Comparison of ENCODE assay signal across 12 mouse cellular contexts in genomic region chr4:72069111-72069534, GRCm38 (mm10).
DNase-seq lines count a peak whose midpoint lies in the region; ATAC-seq and TF ChIP-seq lines count a peak whose summit lies in the region.
"Had no signal": no experiment of that assay in that cellular context is flagged by ENCODE, and none has a peak within 500 bp of the region (broad histone marks: within the 10 kb centered on the region; RNA-seq: fewer than 3 reads in every experiment).

No protein-coding gene starts in this region.

- H3K4me2 ChIP-seq in forebrain, embryonic 12.5 days, result no peak overlapping the region
- H3K4me2 ChIP-seq in forebrain, embryonic 13.5 days, result no peak overlapping the region
- H3K4me2 ChIP-seq in midbrain, embryonic 14.5 days (ENCODE audit: low read length), result no peak overlapping the region
- no peak overlapping the region for H3K4me2 ChIP-seq in intestine, postnatal 0 days (replicated peaks; ENCODE audit: low read depth)
- H3K4me2 ChIP-seq: lung, embryonic 15.5 days had no signal

- no peak overlapping the region for H3K4me3 ChIP-seq in forebrain, embryonic 12.5 days (replicated peaks)
- no peak overlapping the region for H3K4me3 ChIP-seq in forebrain, embryonic 13.5 days
- H3K4me3 ChIP-seq in midbrain, embryonic 14.5 days (replicated peaks; ENCODE audit: low read depth, low read length), result no peak overlapping the region
- H3K4me3 ChIP-seq in midbrain, embryonic 10.5 days, result no peak overlapping the region
- H3K4me3 ChIP-seq in intestine, postnatal 0 days (ENCODE audit: low read depth, low read length), result no peak overlapping the region
- H3K4me3 ChIP-seq: lung, embryonic 15.5 days; myocyte had no signal

- no peak overlapping the region for H3K27ac ChIP-seq in forebrain, embryonic 12.5 days
- no peak overlapping the region for H3K27ac ChIP-seq in forebrain, embryonic 13.5 days
- no peak overlapping the region for H3K27ac ChIP-seq in midbrain, embryonic 14.5 days (replicated peaks; ENCODE audit: low read depth, low read length)
- no peak overlapping the region for H3K27ac ChIP-seq in midbrain, embryonic 10.5 days (replicated peaks)
- no peak overlapping the region for H3K27ac ChIP-seq in intestine, postnatal 0 days (ENCODE audit: low read depth, low read length)
- H3K27ac ChIP-seq: lung, embryonic 15.5 days had no signal

- TF ChIP-seq CTCF in intestine, postnatal 0 days (IDR thresholded peaks at IDR 0.05; ENCODE audit: low read depth), result peak; percentile 37

- ATAC-seq in forebrain, embryonic 12.5 days (ENCODE audit: low FRiP score), result peak; percentile 69
- ATAC-seq in forebrain, embryonic 13.5 days, result no peak
- ATAC-seq in midbrain, embryonic 14.5 days (ENCODE audit: low FRiP score, low TSS enrichment), result no peak
- no peak for ATAC-seq in intestine, postnatal 0 days
- ATAC-seq: forebrain, postnatal 0 days had no signal

- no peaks in the 10 kb centered on the region for H3K36me3 ChIP-seq in forebrain, embryonic 12.5 days (replicated peaks)
- no peaks in the 10 kb centered on the region for H3K36me3 ChIP-seq in forebrain, embryonic 13.5 days (ENCODE audit: poor library complexity, severe bottlenecking)
- no peaks in the 10 kb centered on the region for H3K36me3 ChIP-seq in midbrain, embryonic 14.5 days (ENCODE audit: control insufficient read depth, insufficient read depth, low read length)
- H3K36me3 ChIP-seq in midbrain, embryonic 10.5 days, result no peaks in the 10 kb centered on the region
- no peaks in the 10 kb centered on the region for H3K36me3 ChIP-seq in intestine, postnatal 0 days (ENCODE audit: control insufficient read depth, insufficient read depth)
- H3K36me3 ChIP-seq: G1E; lung, embryonic 15.5 days had no signal

- H3K27me3 ChIP-seq in forebrain, embryonic 12.5 days, result no peaks in the 10 kb centered on the region
- H3K27me3 ChIP-seq in forebrain, embryonic 13.5 days, result no peaks in the 10 kb centered on the region
- no peaks in the 10 kb centered on the region for H3K27me3 ChIP-seq in midbrain, embryonic 14.5 days (ENCODE audit: control insufficient read depth, insufficient read depth, low read length)
- H3K27me3 ChIP-seq in midbrain, embryonic 10.5 days (ENCODE audit: low read depth, poor library complexity, severe bottlenecking), result no peaks in the 10 kb centered on the region
- H3K27me3 ChIP-seq in intestine, postnatal 0 days (replicated peaks; ENCODE audit: control insufficient read depth, insufficient read depth, low read length), result no peaks in the 10 kb centered on the region
- H3K27me3 ChIP-seq: lung, embryonic 15.5 days had no signal

- DNase-seq in midbrain, embryonic 14.5 days, result peak; percentile 44
- no peak for DNase-seq in midbrain, embryonic 10.5 days (ENCODE audit: low spot score)
- DNase-seq in telencephalon, adult 2 months (ENCODE audit: low read depth, low spot score), result peak; percentile 3
- DNase-seq in thymus, adult 18-20 months, result no peak
- DNase-seq in ovary, postnatal 10 days (ENCODE audit: low spot score), result no peak
- DNase-seq: forebrain, postnatal 0 days had no signal

- H3K9ac ChIP-seq in forebrain, embryonic 12.5 days, result no peak overlapping the region
- H3K9ac ChIP-seq in forebrain, embryonic 13.5 days, result no peak overlapping the region
- H3K9ac ChIP-seq in midbrain, embryonic 14.5 days (replicated peaks; ENCODE audit: low read length), result no peak overlapping the region
- no peak overlapping the region for H3K9ac ChIP-seq in intestine, postnatal 0 days (ENCODE audit: low read depth, low read length)
- H3K9ac ChIP-seq: forebrain, postnatal 0 days; lung, embryonic 15.5 days had no signal

- H3K9me3 ChIP-seq in forebrain, embryonic 12.5 days, result no peaks in the 10 kb centered on the region
- no peaks in the 10 kb centered on the region for H3K9me3 ChIP-seq in forebrain, embryonic 13.5 days (replicated peaks)
- no peaks in the 10 kb centered on the region for H3K9me3 ChIP-seq in midbrain, embryonic 14.5 days (ENCODE audit: control insufficient read depth, low read length)
- no peaks in the 10 kb centered on the region for H3K9me3 ChIP-seq in midbrain, embryonic 10.5 days (replicated peaks)
- H3K9me3 ChIP-seq in intestine, postnatal 0 days (ENCODE audit: control insufficient read depth), result no peaks in the 10 kb centered on the region
- H3K9me3 ChIP-seq: G1E; lung, embryonic 15.5 days had no signal

- H3K4me1 ChIP-seq in forebrain, embryonic 12.5 days, result no peaks in the 10 kb centered on the region
- H3K4me1 ChIP-seq in forebrain, embryonic 13.5 days, result no peaks in the 10 kb centered on the region
- H3K4me1 ChIP-seq in midbrain, embryonic 14.5 days (ENCODE audit: control insufficient read depth, insufficient read depth, low read length), result no peaks in the 10 kb centered on the region
- no peaks in the 10 kb centered on the region for H3K4me1 ChIP-seq in midbrain, embryonic 10.5 days
- H3K4me1 ChIP-seq in intestine, postnatal 0 days (replicated peaks; ENCODE audit: control insufficient read depth, insufficient read depth, low read length), result no peaks in the 10 kb centered on the region
- H3K4me1 ChIP-seq: lung, embryonic 15.5 days had no signal

- 65% methylated on average over 5 of the region's 5 CpGs for WGBS in forebrain, embryonic 12.5 days
- 64% methylated on average over 5 of the region's 5 CpGs for WGBS in forebrain, embryonic 13.5 days
- WGBS in midbrain, embryonic 14.5 days, result 66% methylated on average over 5 of the region's 5 CpGs
- 70% methylated on average over 5 of the region's 5 CpGs for WGBS in midbrain, embryonic 10.5 days
- 24% methylated on average over 5 of the region's 5 CpGs for WGBS in intestine, postnatal 0 days

Comparison
In these comparisons a context has a peak if more than half of its experiments do, and no peak if none do; other contexts are left out.
1. DNase-seq: peak in midbrain, embryonic 14.5 days (single experiment) and telencephalon, adult 2 months (single experiment); none in midbrain, embryonic 10.5 days (single experiment), thymus, adult 18-20 months (0 of 2) and ovary, postnatal 10 days (single experiment).